Mouse (Mus musculus) liver, embryonic 14.5 days (tissue): ENCODE results near the gene Ush1g.

Experiments used
- CTCF ChIP-seq: IDR thresholded peaks from 2 replicates; pipeline ENCODE4 v1.5.1; 2016; ENCODE audit warnings: antibody characterized with exemption, low read depth, control low read depth
- EP300 ChIP-seq: IDR thresholded peaks from 2 replicates; pipeline ENCODE4 v1.6.1; 2016; ENCODE audit warnings: antibody characterized with exemption, low read depth

- TF ChIP-seq CTCF (no peak), EP300 (no peak)
These were observed 44.3 kb downstream of the Ush1g start for GRCm38 (mm10) chr11:115277604-115277975.
